Mouse (Mus musculus): ENCODE data around the gene Nanos1.

Nanos1 gene

GRCm38 (mm10) chr19:60755438-60756191 lies at the start of gene Nanos1:
Nanos1 (plus strand) TSS chr19:60755987.
- DNase-seq (ENCODE audit: low spot score in 2 of 2), result peak; percentile 76 to 81

- no peak for DNase-seq (ENCODE audit: low spot score in 2 of 2)
Observed at GRCm38 (mm10) chr19:60709193-60709900, 46.4 kb upstream of the Nanos1 start.

DNA sequence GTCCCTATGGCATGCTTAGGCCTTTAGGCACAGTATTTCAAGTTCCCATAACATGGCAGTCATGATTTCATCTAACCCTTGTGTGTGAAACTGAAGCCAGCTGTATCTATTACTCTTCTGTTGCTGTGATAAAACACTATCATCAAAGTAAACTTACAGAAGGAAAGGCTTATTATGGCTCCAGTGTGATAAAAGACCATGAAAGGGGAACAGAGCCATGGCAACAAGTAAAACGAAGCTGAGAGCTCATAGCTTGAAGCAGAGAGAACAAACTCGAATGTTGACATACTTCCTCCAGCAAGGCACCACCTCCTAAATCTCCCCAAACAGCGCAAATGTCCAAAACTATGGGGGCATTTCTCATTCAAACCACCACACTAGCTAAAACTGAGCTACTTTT lies 45.6 kb upstream of the Nanos1 start:
- no peak for DNase-seq (ENCODE audit: low spot score in 2 of 2)

DNA sequence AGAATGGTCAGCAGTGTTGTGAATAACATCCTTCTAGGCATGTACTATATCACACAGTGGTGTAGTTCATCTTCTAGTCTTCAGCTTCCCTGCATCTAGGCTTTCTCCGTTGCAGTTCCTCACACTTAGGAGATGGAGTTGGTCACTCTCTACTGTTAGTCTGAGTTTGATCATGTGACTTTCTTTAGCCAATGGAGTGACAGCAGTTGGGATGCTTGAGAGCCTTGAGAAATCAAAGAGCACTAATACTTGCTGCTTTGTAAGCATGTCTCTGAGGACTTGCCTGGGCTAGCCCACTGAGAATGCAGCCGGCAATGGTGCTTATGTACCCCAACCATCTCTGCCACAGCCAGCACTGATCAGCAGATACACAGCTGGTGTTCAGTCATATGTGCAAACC lies 43.2 kb upstream of the Nanos1 start:
- no peak for DNase-seq (ENCODE audit: low spot score in 2 of 2)

GRCm38 (mm10) chr19:60716381-60716780 lies 39.4 kb upstream of the Nanos1 start:
- DNase-seq (ENCODE audit: low spot score in 2 of 2), result no peak

DNA sequence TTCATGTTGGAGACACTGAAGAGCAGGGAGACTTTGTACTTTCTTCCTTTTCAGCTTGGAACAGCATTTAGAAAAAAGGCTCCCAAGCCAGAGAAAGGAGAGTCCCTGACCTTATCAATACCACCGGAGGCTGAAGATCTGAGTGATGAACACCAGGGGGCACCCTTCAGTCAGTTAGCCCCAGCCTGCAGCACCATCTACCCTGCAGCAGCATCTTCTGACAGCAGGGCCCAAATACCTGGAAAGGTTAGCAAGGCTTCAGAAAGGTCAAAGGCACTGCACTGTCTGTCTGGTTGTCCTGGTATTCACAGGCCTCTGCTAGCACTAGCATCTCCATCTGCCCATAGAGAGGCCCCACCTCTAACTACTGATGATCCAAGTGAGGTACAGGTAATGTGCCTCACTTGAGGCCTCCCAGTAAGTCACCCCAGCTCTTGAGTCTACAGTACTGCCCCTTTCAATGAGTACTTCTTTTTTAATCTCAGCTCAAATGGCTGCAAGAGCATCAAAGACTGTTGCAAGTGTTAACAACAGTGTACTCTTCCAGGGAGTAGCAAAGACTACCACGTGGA lies 25.4 kb upstream of the Nanos1 start:
- DNase-seq (ENCODE audit: low spot score in 2 of 2), result peak in 1 of 2 experiments; percentile 4

- no peak for DNase-seq (ENCODE audit: low spot score in 2 of 2)
Observed at GRCm38 (mm10) chr19:60731299-60731698, 24.5 kb upstream of the Nanos1 start.

DNA sequence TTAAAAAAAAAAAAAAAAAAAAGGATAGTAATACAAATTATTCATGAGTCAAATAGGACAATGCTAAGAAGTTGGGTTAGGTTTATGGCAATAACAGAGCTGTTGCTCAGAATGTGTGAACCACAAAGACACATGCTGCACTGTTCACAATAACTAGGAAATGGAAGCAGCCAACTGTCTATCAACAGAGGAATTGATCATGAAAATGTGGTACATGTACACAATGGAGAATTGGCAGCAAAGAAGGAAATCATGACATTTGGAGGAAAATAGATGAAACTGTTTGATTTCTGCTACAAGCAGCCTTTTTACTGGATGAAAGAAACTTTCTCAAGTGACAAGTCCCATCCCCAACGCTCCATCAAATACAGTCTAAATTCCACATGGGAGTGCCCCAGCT lies 23.8 kb upstream of the Nanos1 start:
- no peak for DNase-seq (ENCODE audit: low spot score in 2 of 2)

GRCm38 (mm10) chr19:60740560-60740959 lies 15.2 kb upstream of the Nanos1 start:
- DNase-seq (ENCODE audit: low spot score in 2 of 2), result no peak

DNA sequence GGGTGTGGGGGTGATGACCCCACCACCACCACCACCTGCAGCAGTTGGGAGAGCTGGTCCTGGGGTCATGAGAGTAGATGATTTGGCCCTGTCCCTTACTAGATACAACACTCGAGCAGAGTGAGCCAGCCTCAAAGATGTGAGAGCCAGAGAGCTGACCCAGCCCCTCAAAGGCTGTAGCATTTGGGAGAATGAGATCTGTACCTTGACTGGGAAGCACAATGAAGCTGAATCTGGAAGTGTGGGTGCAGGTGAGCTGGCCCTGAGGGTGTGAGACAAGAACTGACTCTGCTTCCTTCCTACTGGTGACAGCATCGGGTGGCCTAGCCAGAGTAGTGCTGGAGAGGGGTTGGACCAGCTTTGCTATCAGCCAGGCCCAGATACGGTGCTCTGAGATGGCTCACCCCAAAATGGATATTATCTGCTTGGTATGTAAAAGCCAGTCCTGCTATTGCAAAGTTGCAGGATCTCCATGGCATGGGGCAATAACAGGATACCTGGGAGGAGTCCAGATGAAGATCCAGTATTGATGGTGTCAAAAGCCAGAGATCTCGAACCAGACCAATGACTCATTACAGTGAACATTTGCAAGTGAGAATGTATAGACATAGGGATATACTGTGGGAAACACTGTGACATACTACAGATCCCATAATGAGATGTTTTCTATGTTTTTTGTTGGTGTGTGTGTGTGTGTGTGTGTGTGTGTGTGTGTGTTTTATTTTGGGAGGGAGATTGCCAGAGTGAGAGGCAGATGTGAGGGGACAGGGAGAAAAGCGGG lies 11.8 kb upstream of the Nanos1 start:
- DNase-seq (ENCODE audit: low spot score in 2 of 2), result no peak

- DNase-seq (ENCODE audit: low spot score in 2 of 2), result no peak
Observed at GRCm38 (mm10) chr19:60747801-60748200, 8.0 kb upstream of the Nanos1 start.

DNA sequence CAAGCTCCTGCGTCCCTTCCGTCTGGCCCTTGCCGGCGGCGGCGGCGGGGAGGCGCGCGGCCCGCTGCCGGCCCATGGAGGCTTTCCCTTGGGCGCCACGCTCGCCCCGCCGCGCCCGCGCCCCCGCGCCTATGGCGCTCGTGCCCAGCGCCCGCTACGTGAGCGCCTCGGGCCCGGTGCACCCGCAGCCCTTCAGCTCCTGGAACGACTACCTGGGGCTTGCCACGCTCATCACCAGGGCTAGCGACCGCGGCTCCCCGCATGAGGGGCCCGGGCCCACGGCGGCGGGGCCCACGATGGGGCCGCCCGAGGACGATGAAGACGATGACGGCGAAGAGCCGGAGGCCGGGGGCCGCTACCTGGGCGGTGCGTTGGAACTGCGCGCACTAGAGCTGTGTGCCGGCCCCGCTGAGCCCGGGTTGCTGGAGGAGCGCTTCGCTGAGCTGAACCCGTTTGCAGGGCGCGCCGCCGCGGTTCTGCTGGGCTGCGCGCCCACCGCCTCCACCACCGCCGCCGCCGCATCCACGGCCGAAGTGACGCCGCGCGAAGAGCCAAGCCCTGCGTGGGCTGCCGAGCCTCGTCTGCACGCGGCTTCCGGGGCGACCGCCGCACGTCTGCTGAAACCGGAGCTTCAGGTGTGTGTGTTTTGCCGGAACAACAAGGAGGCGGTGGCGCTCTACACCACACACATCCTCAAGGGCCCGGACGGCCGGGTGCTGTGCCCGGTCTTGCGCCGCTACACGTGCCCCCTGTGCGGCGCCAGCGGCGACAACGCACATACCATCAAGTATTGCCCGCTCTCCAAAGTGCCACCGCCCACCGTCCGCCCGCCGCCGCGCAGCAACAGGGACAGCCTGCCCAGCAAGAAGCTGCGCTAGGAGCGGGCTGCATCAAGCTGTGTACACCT lies 658 bp downstream of the Nanos1 start:
- DNase-seq (ENCODE audit: low spot score in 2 of 2), result peak; percentile 14 to 50

DNA sequence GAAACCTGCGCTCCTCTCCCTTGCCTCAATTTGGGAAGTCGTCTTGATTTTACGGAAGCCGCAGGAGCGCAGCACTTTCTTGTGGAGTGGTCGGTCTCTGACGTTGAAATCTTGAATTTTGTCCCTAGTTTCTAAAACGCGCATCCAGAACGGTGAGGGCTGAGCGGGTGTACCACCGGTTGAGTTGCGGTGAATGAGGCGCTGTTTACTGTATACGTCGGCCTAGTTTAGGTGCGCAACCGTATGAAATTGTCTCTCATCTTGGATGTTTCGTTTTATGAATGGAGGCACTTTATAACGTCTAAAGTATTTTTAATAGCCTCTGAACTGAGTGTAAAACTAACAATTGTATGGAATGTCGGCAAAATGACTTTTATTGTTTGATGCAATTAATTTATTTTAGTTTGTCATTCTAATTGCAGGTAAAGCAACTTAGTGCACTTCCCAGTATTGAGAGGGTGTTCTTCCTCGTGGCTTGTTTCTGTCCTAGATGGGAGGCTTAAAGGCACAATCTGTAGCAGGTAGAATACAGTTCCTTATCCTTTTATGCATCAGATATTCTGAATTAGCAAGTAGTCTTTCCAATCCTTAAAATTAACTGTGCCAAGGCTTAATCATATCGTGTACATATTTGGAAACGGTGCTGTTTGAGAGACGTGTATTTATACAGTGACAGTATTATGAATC lies 1.5 kb downstream of the Nanos1 start:
- no peak for DNase-seq (ENCODE audit: low spot score in 2 of 2)

GRCm38 (mm10) chr19:60758896-60759835 lies 3.4 kb downstream of the Nanos1 start:
- DNase-seq (ENCODE audit: low spot score in 2 of 2), result no peak

DNA sequence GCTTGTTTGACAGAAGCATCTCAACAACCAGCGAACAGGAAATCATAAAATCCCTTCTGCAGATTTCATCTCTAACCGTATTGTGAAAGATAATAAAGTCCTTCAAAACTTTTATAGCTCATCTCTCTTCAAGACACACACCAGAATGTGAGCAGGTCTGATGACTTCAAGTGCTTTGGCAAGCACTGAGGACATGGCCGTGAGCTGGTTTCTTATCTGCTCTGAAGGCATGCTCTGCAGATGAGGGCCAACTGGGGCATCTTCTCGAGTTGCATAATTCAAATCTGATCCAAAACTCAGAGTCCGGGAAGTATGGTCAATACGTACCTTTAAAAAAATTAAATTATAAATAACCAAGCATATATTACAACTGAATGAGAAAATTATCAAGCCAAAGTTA lies 17.6 kb downstream of the Nanos1 start:
- DNase-seq (ENCODE audit: low spot score in 2 of 2), result no peak

GRCm38 (mm10) chr19:60782034-60782433 lies 26.2 kb downstream of the Nanos1 start:
- DNase-seq (ENCODE audit: low spot score in 2 of 2), result no peak

GRCm38 (mm10) chr19:60784712-60785111 lies 28.9 kb downstream of the Nanos1 start:
- no peak for DNase-seq (ENCODE audit: low spot score in 2 of 2)

- DNase-seq (ENCODE audit: low spot score in 2 of 2), result no peak
Observed at GRCm38 (mm10) chr19:60787465-60788150, 31.8 kb downstream of the Nanos1 start.

All from urinary bladder, adult 18-20 months (tissue).